Mouse (Mus musculus) CH12.LX (cell line): ENCODE results near the gene Rhox2f. TPM values are rescaled to one million over a fixed set of nuclear protein-coding genes. Genes with fewer than 3 reads are reported as not detected.
"Not testable (repeated sequence)": the region's sequence is repeated elsewhere in the genome, so short reads cannot be mapped to it uniquely, and the experiment has no call there.

Experiments
- DNase-seq: peaks from one replicate; pipeline ENCODE4 v3.0.0-alpha.2; 2013; ENCODE audit errors: extremely low read depth
- H3K27ac ChIP-seq: 2 replicates; pipeline ENCODE4 v1.5.1; 2012; ENCODE audit warnings: low read depth, mild to moderate bottlenecking, control low read depth, moderate library complexity; ENCODE audit not compliant: insufficient read depth
- H3K27me3 ChIP-seq: replicated peaks from 2 replicates; pipeline ENCODE3; 2012; ENCODE audit warnings: inconsistent platforms
- H3K36me3 ChIP-seq, 2 experiments: replicated peaks in 1 of 2; 2 replicates each; pipeline versions ENCODE3 to v1.6.1; 2012; ENCODE audit warnings: inconsistent platforms in 1 of 2, low read length in 1 of 2, mild to moderate bottlenecking in 1 of 2, mixed read lengths in 1 of 2, moderate library complexity in 1 of 2; ENCODE audit not compliant: control insufficient read depth in 1 of 2, insufficient read depth in 1 of 2
- H3K4me1 ChIP-seq, 2 experiments: 2 replicates each; pipeline ENCODE4 v1.6.1; 2012; ENCODE audit warnings: inconsistent platforms in 1 of 2, moderate library complexity in 1 of 2; ENCODE audit not compliant: insufficient read depth in 2 of 2, control insufficient read depth in 1 of 2
- H3K4me2 ChIP-seq: 2 replicates; pipeline ENCODE4 v1.6.1; 2012; ENCODE audit warnings: low read depth, mild to moderate bottlenecking, control low read depth; ENCODE audit not compliant: poor library complexity, insufficient read depth, severe bottlenecking
- H3K4me3 ChIP-seq, 3 experiments: fragments of 150-350 bp in 1 of 3; sonication (generic) in 1 of 3; replicated peaks in 1 of 3; 2 replicates each; pipeline versions ENCODE3 to v1.5.1; 2011 to 2012; ENCODE audit warnings: low read depth in 2 of 3, low read length in 2 of 3, mild to moderate bottlenecking in 2 of 3, moderate library complexity in 2 of 3, control low read depth in 1 of 3, improper control_type of control experiment in 1 of 3, inconsistent platforms in 1 of 3, mixed read lengths in 1 of 3; ENCODE audit not compliant: poor library complexity in 1 of 3
- H3K79me2 ChIP-seq: replicated peaks from 2 replicates; pipeline ENCODE4 v1.6.1; 2012; ENCODE audit warnings: mild to moderate bottlenecking, moderate library complexity; ENCODE audit not compliant: control insufficient read depth, poor library complexity, insufficient read depth, severe bottlenecking; ENCODE audit errors: extremely low read depth
- H3K9ac ChIP-seq: 2 replicates; pipeline ENCODE4 v1.6.1; 2012; ENCODE audit warnings: low read depth, mild to moderate bottlenecking, control low read depth, moderate library complexity; ENCODE audit not compliant: insufficient read depth
- H3K9me3 ChIP-seq: replicated peaks from 2 replicates; pipeline ENCODE3; 2012; ENCODE audit warnings: low read length, inconsistent platforms, mixed read lengths
- dilution Hi-C: fragments of 300-500 bp; cut with MboI; formaldehyde crosslinking; loops from 2 replicates; pipeline ENCODE4 v1.14.3; 2020; ENCODE audit warnings: low sequenced_read_pairs; ENCODE audit not compliant: extremely low pct_unique_long_range_greater_than_20kb, extremely low pct_ligation_motif_present
- in situ Hi-C: fragments of 300-500 bp; cut with MboI; formaldehyde crosslinking; loops from 3 replicates; pipeline ENCODE4 v1.14.3; 2019; ENCODE audit warnings: low sequenced_read_pairs, low pct_ligation_motif_present, low pct_unique_long_range_greater_than_20kb, mixed read lengths
- polyA plus RNA-seq: library from polyadenylated mRNA; unstranded; fragments of >175 nt; gene quantifications from 2 replicates; pipeline ENCODE4 v1.2.1, GENCODE M21; 2012; ENCODE audit warnings: low read depth; ENCODE audit not compliant: insufficient read length
- total RNA-seq, 2 experiments: library from RNA; depleted of rRNA; stranded (reverse); fragments of 300-350 nt in 1 of 2; fragments of >200 nt in 1 of 2; gene quantifications; 2 replicates each; pipeline ENCODE4 v1.2.3; 2012 to 2014

The Rhox2f gene
- total RNA-seq (2012; rRNA removed) (not detected in 2 replicates), total RNA-seq (2014; rRNA removed) (not detected in 2 replicates), polyA plus RNA-seq (not detected in 2 replicates)

- H3K9ac ChIP-seq, in situ Hi-C loops, H3K27ac ChIP-seq, H3K27me3 ChIP-seq, dilution Hi-C loops, H3K4me2 ChIP-seq, H3K9me3 ChIP-seq, H3K4me1 ChIP-seq, DNase-seq, H3K4me3 ChIP-seq, H3K79me2 ChIP-seq, H3K36me3 ChIP-seq: not testable (repeated sequence)
Observed at GRCm38 (mm10) chrX:37571105-37571504, at the start of gene Rhox2f. Gene Rhox2f (plus strand): TSS chrX:37571405.

DNA sequence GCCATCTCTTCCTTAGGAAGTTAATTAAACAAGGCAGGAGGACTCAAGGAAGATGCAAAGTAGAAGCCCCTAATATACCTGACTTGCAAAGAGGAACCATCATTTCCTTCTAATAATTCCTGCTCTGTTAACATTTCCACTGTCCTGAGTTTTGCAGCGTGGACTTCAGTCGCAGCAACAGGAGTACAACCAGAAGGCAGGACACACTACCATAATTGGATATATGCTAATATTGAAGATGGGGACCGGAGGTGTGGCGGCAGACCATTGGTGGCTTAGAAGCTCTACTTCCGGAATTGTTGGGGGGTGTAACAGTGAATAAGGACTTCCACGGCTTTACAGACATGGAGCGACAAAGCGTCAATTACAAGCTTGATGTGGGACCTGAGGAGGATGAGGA, 41.1 kb upstream of the Rhox2f start, which contains the start of gene Rhox2e:
Gene Rhox2e, plus strand, starts transcription at position 301 of the 400 bp plus-strand sequence.
- H3K4me2 ChIP-seq, DNase-seq, H3K27ac ChIP-seq, H3K9ac ChIP-seq, H3K79me2 ChIP-seq, H3K36me3 ChIP-seq, in situ Hi-C loops, H3K4me3 ChIP-seq, H3K9me3 ChIP-seq, H3K4me1 ChIP-seq, dilution Hi-C loops, H3K27me3 ChIP-seq: not testable (repeated sequence)

DNA sequence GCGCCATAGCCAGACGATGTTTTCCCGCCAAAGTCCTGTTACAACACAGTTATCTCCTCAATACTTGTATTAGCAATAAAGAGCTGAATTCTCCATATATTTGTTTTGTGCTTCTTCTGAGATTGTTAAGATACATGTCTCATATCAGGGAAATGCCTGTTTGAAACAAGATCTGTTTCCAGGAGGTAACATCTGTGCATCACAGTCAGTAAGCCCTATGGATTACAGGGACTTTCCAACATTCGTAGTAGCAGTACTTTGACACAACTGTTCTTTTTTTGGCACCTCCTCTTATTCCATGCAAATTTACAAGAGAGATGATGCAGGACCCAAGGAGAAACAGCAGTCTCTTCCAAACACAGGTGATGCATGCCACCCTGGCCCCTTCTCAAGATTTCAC, 29.5 kb upstream of the Rhox2f start, which contains the start of gene Rhox3e:
Gene Rhox3e, plus strand, starts transcription at position 301 of the 400 bp plus-strand sequence.
- DNase-seq, H3K4me3 ChIP-seq, H3K4me1 ChIP-seq, H3K9ac ChIP-seq, H3K4me2 ChIP-seq, H3K79me2 ChIP-seq, H3K36me3 ChIP-seq, H3K27ac ChIP-seq, H3K9me3 ChIP-seq, dilution Hi-C loops, in situ Hi-C loops, H3K27me3 ChIP-seq: not testable (repeated sequence)

GRCm38 (mm10) chrX:37557112-37557511, 14.1 kb upstream of the Rhox2f start, which contains the start of gene Rhox4e:
Gene Rhox4e (plus strand): TSS chrX:37557412.
- H3K79me2 ChIP-seq, H3K9ac ChIP-seq, dilution Hi-C loops, in situ Hi-C loops, H3K36me3 ChIP-seq, H3K4me1 ChIP-seq, H3K4me3 ChIP-seq, H3K4me2 ChIP-seq, H3K27ac ChIP-seq, H3K9me3 ChIP-seq, H3K27me3 ChIP-seq, DNase-seq: not testable (repeated sequence)

GRCm38 (mm10) chrX:37572638-37573037, 1.4 kb downstream of the Rhox2f start:
- H3K27ac ChIP-seq, DNase-seq, in situ Hi-C loops, H3K27me3 ChIP-seq, dilution Hi-C loops, H3K4me2 ChIP-seq, H3K4me1 ChIP-seq, H3K9ac ChIP-seq, H3K4me3 ChIP-seq, H3K36me3 ChIP-seq, H3K9me3 ChIP-seq, H3K79me2 ChIP-seq: not testable (repeated sequence)

- H3K4me1 ChIP-seq, H3K4me2 ChIP-seq, DNase-seq, H3K36me3 ChIP-seq, H3K79me2 ChIP-seq, H3K9ac ChIP-seq, H3K4me3 ChIP-seq, H3K27me3 ChIP-seq, H3K27ac ChIP-seq, H3K9me3 ChIP-seq, in situ Hi-C loops, dilution Hi-C loops: not testable (repeated sequence)
Observed at GRCm38 (mm10) chrX:37580692-37581091, 9.5 kb downstream of the Rhox2f start, which contains the start of gene Rhox3f. Gene Rhox3f (plus strand): TSS chrX:37580992.
